Mouse (Mus musculus): ENCODE data around the gene Hspbp1. TPM values are rescaled to one million over a fixed set of nuclear protein-coding genes. Genes with fewer than 3 reads are reported as not detected.

Gene Hspbp1
- polyA plus RNA-seq, 1 experiment from 2014 or later = 110 TPM

DNA sequence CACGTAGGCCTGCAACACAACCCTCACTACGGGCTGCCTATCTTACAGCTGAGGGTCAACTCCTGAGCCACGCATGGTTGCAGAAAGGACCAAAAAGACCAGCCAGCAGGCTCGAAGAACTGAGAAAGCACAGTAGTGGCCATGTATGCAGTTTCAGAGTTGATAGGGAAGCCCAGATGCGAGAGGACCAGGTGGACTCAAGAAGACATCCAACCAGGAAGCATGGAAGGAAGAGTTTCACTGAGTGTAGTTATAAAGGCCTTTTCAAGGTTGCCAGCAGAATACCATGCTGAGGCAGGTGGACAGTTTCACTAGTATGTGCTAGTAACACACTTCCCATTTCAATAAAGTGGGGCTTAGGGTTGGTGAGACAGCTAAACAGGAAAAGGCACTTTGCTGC, 32.1 kb downstream of the Hspbp1 start:
- Histone ChIP-seq H3K4me1 (peaks cover 30% of the 10 kb centered on the region), H3K27me3 (no peaks in the 10 kb centered on the region), H3K4me3 (no peak overlapping the region), H3K27ac (no peak overlapping the region), H3K9me3 (replicated peaks) (no peaks in the 10 kb centered on the region), H3K4me2 (replicated peaks) (no peak overlapping the region), H3K36me3 (peaks cover 8% of the 10 kb centered on the region), H3K9ac (no peak overlapping the region)
- 95% methylated on average over 5 of the region's 5 CpGs for WGBS
- ATAC-seq (ENCODE audit: low FRiP score) = no peak

DNA sequence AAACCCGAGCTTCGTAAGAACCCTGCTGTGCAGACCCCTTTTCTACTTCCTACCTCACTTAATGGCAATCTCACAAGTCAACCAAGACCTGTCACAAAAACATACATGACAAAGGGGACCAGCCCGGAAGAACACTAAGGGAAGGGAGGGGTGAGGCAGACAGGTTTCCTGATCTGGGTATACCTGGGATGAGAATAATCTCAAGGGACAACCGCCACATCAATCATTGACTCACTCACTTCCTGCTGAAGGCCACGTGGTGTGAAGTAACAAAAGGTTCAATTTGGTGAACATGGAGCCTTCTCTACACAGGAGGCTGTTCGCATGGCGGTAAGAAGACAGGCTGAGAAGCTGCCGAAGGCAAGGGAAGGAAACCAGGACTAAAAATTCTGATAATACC, 33.3 kb downstream of the Hspbp1 start:
- no peaks in the 10 kb centered on the region for H3K27me3 ChIP-seq
- no peak overlapping the region for H3K4me3 ChIP-seq
- H3K27ac ChIP-seq = no peak overlapping the region
- H3K4me1 ChIP-seq = peaks cover 19% of the 10 kb centered on the region
- 82% methylated on average over 8 of the region's 8 CpGs for WGBS
- no peak overlapping the region for H3K9ac ChIP-seq
- no peak overlapping the region for H3K4me2 ChIP-seq (replicated peaks)
- no peak for ATAC-seq (ENCODE audit: low FRiP score)
- H3K36me3 ChIP-seq = peaks cover 14% of the 10 kb centered on the region
- H3K9me3 ChIP-seq (replicated peaks) = no peaks in the 10 kb centered on the region

DNA sequence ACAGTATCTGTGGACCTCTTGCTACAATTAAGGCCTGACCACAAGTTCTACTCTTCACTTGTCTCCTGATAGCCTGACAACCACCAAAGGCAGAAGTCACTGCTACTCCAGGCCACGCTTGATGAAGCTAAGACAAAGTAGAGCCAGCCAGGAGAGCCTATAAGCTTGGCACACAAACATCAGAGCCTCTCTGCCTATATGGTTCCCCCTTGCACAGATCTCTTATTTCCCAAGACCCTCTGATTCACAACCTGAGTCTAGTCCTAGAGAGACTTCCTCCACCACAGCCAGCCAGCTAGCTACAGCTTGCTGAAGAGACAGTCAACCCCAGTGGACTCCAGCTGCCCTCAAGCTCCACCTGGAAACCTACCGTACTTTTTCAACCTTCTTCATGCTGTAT, 36.9 kb downstream of the Hspbp1 start:
- ATAC-seq (ENCODE audit: low FRiP score) = no peak
- H3K27me3 ChIP-seq = no peaks in the 10 kb centered on the region
- WGBS = 90% methylated on average over 2 of the region's 2 CpGs
- no peak overlapping the region for H3K9ac ChIP-seq
- no peak overlapping the region for H3K4me3 ChIP-seq
- H3K4me1 ChIP-seq = 0 out of 2 replicates have a peak, but pooled peaks cover 2% of the 10 kb centered on the region
- peaks cover 47% of the 10 kb centered on the region for H3K36me3 ChIP-seq
- no peaks in the 10 kb centered on the region for H3K9me3 ChIP-seq (replicated peaks)
- H3K27ac ChIP-seq = no peak overlapping the region
- no peak overlapping the region for H3K4me2 ChIP-seq (replicated peaks)

DNA sequence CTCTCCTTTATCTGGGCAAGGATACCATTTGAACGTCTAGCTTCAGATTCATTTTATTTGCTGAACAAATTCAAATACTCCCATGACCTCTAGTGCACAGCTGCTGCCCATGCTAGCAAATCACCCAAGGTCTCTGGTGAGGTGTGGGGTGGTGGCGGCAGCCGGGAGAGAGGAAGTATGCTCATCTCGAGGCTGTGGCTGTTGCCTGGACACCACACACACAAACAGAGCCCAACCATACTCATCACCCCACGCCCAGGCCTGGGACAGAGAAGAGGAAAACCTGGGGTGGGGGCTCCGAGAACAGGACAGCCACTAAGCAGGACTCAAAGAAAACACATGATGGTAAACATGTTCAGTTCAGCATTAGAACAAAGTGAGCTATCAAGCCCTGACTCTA, 37.6 kb downstream of the Hspbp1 start:
- no peak overlapping the region for H3K4me2 ChIP-seq (replicated peaks)
- H3K4me3 ChIP-seq = no peak overlapping the region
- ATAC-seq (ENCODE audit: low FRiP score) = no peak
- H3K9ac ChIP-seq = no peak overlapping the region
- H3K27me3 ChIP-seq = no peaks in the 10 kb centered on the region
- no peaks in the 10 kb centered on the region for H3K4me1 ChIP-seq
- peaks cover 46% of the 10 kb centered on the region for H3K36me3 ChIP-seq
- 73% methylated on average over 6 of the region's 6 CpGs for WGBS
- no peak overlapping the region for H3K27ac ChIP-seq
- H3K9me3 ChIP-seq (replicated peaks) = no peaks in the 10 kb centered on the region

DNA sequence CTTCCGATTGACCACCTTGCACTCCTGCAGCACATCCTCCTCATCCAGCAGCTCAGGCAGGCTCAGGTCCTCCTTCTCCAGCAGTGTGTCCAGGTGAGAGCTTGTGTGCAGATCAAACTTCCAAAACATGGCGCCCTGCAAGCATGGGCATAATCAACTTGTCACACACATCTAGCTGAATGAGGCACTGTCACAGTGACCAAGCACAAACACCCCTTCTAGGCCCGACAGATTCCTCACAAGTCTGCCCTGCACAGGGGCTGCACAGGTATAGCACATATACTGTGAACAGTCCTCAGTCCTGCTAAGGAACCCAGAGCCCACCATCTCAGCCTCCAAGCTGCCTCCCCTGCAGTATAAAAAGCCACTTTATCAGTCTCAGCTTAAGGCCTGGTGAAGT, 38.1 kb downstream of the Hspbp1 start:
- WGBS = 95% methylated on average over 3 of the region's 3 CpGs
- Histone ChIP-seq H3K9ac (no peak overlapping the region), H3K27me3 (no peaks in the 10 kb centered on the region), H3K27ac (no peak overlapping the region), H3K4me1 (no peaks in the 10 kb centered on the region), H3K36me3 (peaks cover 51% of the 10 kb centered on the region), H3K9me3 (replicated peaks) (no peaks in the 10 kb centered on the region), H3K4me2 (replicated peaks) (no peak overlapping the region), H3K4me3 (no peak overlapping the region)
- no peak for ATAC-seq (ENCODE audit: low FRiP score)

DNA sequence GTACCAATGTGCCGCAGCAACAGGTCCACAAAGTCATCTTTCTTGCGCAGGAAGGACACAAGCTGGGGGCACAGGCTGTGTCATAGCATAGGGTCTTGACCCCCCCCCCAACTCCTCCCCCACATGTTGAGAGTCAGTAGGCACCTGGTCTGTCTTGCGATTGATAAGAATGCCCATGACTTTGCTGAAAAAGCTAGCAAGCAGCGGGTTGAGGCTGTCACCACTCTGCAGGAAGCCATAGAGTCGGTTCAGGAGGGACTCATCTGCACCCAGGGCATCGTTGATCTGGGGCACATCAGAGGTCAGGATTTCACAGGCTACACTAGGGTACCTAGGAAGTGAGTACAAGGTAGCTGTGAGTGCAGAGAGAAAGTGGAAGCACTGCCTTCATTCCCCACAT, 41.6 kb downstream of the Hspbp1 start:
- Histone ChIP-seq H3K4me1 (no peaks in the 10 kb centered on the region), H3K27me3 (no peaks in the 10 kb centered on the region), H3K9ac (no peak overlapping the region), H3K27ac (no peak overlapping the region), H3K4me2 (replicated peaks) (no peak overlapping the region), H3K9me3 (replicated peaks) (no peaks in the 10 kb centered on the region), H3K4me3 (no peak overlapping the region), H3K36me3 (peaks cover 83% of the 10 kb centered on the region)
- ATAC-seq (ENCODE audit: low FRiP score) = no peak
- 93% methylated on average over 6 of the region's 6 CpGs for WGBS

DNA sequence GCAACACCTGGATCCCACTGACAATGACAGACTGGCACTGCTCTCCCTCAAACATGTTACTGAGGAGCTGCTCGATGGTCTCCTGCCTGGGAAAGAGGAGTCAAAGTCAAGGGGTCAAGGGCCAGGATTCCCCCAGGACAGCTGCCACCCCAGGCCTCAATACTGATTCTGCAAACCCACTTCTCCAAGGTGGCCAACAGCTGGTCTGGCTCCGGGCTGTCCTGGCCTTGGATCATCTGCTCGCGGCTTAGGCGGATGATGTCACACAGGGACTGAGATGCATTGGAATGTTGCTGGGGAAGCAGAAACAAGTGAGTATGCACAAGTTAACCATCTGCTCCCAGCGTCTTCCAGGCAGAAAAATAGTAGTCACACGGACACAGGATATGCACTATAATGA, 42.9 kb downstream of the Hspbp1 start:
- no peaks in the 10 kb centered on the region for H3K4me1 ChIP-seq
- no peak overlapping the region for H3K4me2 ChIP-seq (replicated peaks)
- 90% methylated on average over 7 of the region's 7 CpGs for WGBS
- H3K27me3 ChIP-seq = no peaks in the 10 kb centered on the region
- peaks cover 88% of the 10 kb centered on the region for H3K36me3 ChIP-seq
- no peak overlapping the region for H3K4me3 ChIP-seq
- H3K9ac ChIP-seq = no peak overlapping the region
- no peak for ATAC-seq (ENCODE audit: low FRiP score)
- no peaks in the 10 kb centered on the region for H3K9me3 ChIP-seq (replicated peaks)
- H3K27ac ChIP-seq = no peak overlapping the region

DNA sequence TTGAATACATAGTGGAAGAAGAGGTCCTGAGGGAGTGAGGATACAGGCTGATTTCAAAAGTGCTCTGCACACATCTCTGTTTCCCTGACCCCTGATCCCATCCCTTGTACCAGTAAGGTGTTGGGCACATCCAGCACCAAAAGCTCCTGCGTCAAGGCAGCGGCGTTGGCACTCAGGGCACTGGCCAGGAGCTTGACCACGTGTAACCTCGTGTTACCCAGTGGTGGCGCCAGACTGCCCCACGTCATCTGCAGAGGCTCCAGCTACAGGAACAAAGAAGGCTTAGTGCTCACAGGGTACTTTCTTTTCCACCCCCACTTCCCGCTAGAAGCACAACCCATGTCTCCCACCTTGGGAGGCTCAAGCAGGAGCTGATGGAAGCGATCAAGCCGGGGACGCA, 43.7 kb downstream of the Hspbp1 start:
- Histone ChIP-seq H3K4me2 (replicated peaks) (no peak overlapping the region), H3K4me3 (no peak overlapping the region), H3K4me1 (no peaks in the 10 kb centered on the region), H3K9me3 (replicated peaks) (no peaks in the 10 kb centered on the region), H3K27me3 (no peaks in the 10 kb centered on the region), H3K9ac (no peak overlapping the region), H3K27ac (no peak overlapping the region), H3K36me3 (peaks cover 89% of the 10 kb centered on the region)
- no peak for ATAC-seq (ENCODE audit: low FRiP score)
- 84% methylated on average over 11 of the region's 11 CpGs for WGBS

DNA sequence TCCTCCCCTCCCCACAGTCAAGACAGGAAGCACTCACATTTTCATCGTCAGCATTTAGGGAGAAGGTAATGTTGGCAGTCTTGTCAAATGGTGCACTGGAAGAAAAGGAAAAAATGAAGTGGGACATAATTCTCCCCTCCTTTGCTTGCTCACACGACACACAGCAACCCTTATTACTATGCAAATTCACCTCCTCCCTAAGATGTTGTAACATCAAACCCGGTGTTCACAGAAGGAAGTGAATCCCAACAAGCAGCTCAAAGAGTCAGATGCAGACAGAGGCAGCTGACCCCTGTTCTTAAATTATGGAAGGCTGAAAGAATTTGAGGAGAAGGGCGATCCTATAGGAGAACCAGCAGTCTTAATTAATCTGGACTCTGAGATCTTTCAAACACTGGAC, 48.7 kb downstream of the Hspbp1 start:
- no peak for ATAC-seq (ENCODE audit: low FRiP score)
- no peak overlapping the region for H3K4me3 ChIP-seq
- H3K9me3 ChIP-seq (replicated peaks) = no peaks in the 10 kb centered on the region
- 90% methylated on average over 4 of the region's 4 CpGs for WGBS
- no peaks in the 10 kb centered on the region for H3K27me3 ChIP-seq
- H3K9ac ChIP-seq = no peak overlapping the region
- no peak overlapping the region for H3K4me2 ChIP-seq (replicated peaks)
- H3K4me1 ChIP-seq = no peaks in the 10 kb centered on the region
- H3K36me3 ChIP-seq = peaks cover 84% of the 10 kb centered on the region
- H3K27ac ChIP-seq = no peak overlapping the region

DNA sequence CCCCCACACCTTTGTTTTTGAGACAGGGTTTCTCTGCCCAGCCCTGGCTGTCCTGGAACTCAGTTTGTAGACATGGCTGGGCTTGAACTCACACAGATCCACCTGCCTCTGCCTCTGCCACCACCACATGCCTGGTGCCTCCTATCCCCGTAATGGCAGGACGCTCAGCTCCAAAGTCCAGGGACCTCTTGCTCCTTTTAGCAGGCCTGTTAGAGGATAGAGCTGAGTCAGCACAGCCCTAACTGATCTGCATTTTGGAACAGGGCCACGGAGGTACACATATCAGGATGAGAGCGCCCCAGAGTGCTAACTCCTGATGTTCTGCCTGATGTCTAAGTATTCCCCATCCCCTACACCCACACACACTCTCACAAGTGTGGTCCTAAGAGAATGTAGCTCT, 53.8 kb downstream of the Hspbp1 start, which contains the start of gene Tmem86b:
Gene Tmem86b (minus strand): TSS at position 392 of the 400 bp plus-strand sequence.
- peaks cover 70% of the 10 kb centered on the region for H3K36me3 ChIP-seq
- no peaks in the 10 kb centered on the region for H3K27me3 ChIP-seq
- H3K4me3 ChIP-seq = no peak within 1 kb of the TSS
- H3K4me2 ChIP-seq (replicated peaks) = no peak within 1 kb of the TSS
- ATAC-seq (ENCODE audit: low FRiP score) = no peak
- no peaks in the 10 kb centered on the region for H3K4me1 ChIP-seq
- no peak within 1 kb of the TSS for H3K9ac ChIP-seq
- no peaks in the 10 kb centered on the region for H3K9me3 ChIP-seq (replicated peaks)
- 89% methylated on average over 4 of the region's 4 CpGs for WGBS
- no peak within 1 kb of the TSS for H3K27ac ChIP-seq

DNA sequence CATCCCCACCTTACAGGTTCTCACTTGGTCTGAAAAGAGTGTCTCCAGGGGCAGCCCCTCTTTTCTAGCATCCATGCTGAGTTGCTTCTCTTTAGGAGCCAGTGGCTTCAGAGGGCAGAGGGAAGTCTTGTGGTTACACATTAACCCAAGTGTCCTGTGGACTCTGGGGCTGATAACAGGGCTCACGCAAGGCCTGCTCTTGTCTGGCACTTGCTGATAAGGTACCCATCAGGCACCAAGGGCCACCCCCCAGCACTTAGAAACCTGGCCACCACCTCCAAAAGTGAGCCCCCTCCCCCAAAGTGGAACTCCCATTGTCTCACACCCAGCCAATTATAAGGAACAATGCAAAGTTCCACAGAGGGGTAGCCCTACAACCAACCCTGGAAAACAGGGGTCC, 54.7 kb downstream of the Hspbp1 start:
- peaks cover 64% of the 10 kb centered on the region for H3K36me3 ChIP-seq
- H3K27me3 ChIP-seq = no peaks in the 10 kb centered on the region

DNA sequence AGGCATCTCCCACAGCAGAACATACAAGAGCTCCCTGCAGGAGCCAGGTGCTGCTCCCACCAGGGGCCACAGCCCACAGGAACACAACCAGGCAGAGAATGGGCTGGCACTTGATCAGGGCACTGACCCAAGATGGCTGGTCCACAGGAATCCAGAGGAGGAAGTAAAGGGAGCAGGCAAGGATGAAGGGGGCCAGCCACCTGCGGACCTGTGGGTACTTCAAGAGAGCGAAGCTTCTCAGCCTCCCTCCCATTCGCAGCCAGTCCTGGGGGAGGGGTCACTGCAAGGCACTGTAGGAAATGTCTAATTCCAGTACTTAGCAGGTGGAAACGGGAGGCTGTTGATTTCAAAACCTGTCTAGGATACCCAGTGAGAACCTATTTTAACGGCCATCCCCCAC, 55.3 kb downstream of the Hspbp1 start:
- Histone ChIP-seq H3K27ac (no peak overlapping the region), H3K4me3 (no peak overlapping the region), H3K4me1 (no peaks in the 10 kb centered on the region), H3K9me3 (replicated peaks) (no peaks in the 10 kb centered on the region), H3K9ac (no peak overlapping the region), H3K4me2 (replicated peaks) (no peak overlapping the region), H3K36me3 (peaks cover 59% of the 10 kb centered on the region), H3K27me3 (no peaks in the 10 kb centered on the region)
- ATAC-seq (ENCODE audit: low FRiP score) = no peak
- WGBS = 79% methylated on average over 5 of the region's 5 CpGs

More for the DNA sequence above, 54.7 kb downstream of the Hspbp1 start:
- H3K9ac ChIP-seq = no peak overlapping the region
- H3K9me3 ChIP-seq (replicated peaks) = no peaks in the 10 kb centered on the region
- no peak overlapping the region for H3K27ac ChIP-seq
- H3K4me3 ChIP-seq = no peak overlapping the region
- 68% methylated on average over 1 of the region's 1 CpGs for WGBS
- H3K4me2 ChIP-seq (replicated peaks) = no peak overlapping the region
- no peaks in the 10 kb centered on the region for H3K4me1 ChIP-seq
- ATAC-seq (ENCODE audit: low FRiP score) = no peak

DNA sequence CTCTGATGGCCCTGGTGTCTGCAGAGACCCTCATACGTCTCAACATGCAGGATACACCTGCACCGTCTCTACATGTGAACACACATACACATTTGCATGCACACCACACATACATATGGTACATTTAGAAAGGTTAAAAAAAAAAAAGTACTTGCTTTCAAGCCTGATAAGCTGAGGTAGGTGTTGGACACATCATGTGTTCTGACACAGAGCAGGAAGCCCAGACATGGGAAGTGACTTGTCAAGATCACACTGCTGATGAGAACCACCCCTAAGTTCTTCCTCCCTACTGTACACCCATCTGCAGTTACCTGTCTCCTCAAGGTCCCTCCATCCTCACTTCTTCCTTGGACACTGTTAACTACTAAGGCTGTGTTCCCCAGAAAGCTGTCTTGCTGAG, 58.9 kb downstream of the Hspbp1 start:
- Histone ChIP-seq H3K4me2 (replicated peaks) (no peak overlapping the region), H3K36me3 (peaks cover 26% of the 10 kb centered on the region), H3K9me3 (replicated peaks) (no peaks in the 10 kb centered on the region), H3K27me3 (no peaks in the 10 kb centered on the region), H3K4me3 (no peak overlapping the region), H3K4me1 (no peaks in the 10 kb centered on the region), H3K27ac (no peak overlapping the region), H3K9ac (no peak overlapping the region)
- WGBS = 91% methylated on average over 2 of the region's 2 CpGs
- no peak for ATAC-seq (ENCODE audit: low FRiP score)

DNA sequence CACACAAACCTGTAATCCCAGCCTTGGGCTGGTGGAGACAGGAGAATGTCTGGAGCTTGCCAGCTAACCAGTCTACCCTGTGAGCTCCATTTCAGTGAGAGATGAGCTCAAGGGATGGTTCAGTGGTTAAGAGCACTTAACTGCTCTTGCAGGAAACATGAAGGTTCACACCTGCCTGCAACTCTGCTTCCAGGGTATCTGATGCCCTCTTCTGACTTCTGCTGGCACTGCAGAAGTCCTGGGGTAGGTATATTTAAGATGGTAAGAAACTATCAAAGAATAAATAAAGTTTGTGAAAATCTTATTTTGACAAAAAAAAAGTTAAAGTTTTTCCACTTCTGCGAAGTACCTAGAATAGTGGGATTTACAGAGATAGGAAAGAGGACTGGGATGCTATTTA, 60.5 kb downstream of the Hspbp1 start:
- no peaks in the 10 kb centered on the region for H3K27me3 ChIP-seq
- no peak overlapping the region for H3K27ac ChIP-seq
- no peaks in the 10 kb centered on the region for H3K9me3 ChIP-seq (replicated peaks)
- H3K4me3 ChIP-seq = no peak overlapping the region
- WGBS = 37% methylated on average over 1 of the region's 1 CpGs
- H3K4me2 ChIP-seq (replicated peaks) = no peak overlapping the region
- no peaks in the 10 kb centered on the region for H3K4me1 ChIP-seq
- no peak overlapping the region for H3K9ac ChIP-seq
- peaks cover 12% of the 10 kb centered on the region for H3K36me3 ChIP-seq
- no peak for ATAC-seq (ENCODE audit: low FRiP score)

All from hindbrain, embryonic 12.5 days (tissue).